Mouse (Mus musculus): Measurements from ENCODE around the gene Sytl4.

Gene Sytl4

DNA sequence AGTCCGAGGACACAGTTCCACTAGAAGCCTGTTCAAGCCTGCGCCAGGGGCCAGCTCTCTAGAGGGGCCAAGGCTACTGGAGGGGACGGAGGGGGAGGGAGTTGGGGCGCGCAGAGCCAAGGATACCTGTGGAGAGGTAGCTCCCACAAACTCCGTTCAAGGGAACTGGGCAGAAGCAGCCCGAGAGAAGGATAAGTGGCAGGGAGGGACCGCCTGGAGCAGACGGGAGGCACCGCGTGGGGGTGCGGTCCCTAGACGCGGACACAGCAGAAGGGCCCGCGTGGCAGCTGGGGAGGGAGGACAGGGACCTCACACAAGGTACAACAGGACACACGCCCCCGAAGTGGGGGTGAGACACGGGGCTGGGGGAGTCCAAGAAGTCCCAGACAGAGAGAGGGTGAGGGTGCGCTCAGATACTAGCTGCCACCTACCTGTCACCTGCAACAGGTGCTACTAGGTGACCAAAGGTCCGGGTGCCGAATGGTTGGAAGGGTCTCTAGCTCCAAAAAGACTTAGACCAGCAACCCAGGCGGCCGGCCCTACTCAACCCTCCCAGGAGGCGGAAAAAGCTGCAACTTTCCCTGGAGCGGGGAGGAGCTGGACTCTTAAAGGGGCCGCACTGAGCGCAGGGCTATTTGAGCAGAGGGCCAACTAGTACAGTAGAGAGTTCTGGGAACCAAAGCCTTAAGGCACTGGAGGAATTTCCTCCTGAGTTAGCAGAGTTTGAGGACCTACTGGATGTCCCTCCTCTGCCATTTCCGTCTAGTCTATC, at the start of gene Sytl4:
TSS of gene Sytl4 (minus strand) at position 582 of the 772 bp plus-strand sequence.
- ATAC-seq (ENCODE audit: insufficient number of reproducible peaks, low FRiP score, low TSS enrichment) = no peak

DNA sequence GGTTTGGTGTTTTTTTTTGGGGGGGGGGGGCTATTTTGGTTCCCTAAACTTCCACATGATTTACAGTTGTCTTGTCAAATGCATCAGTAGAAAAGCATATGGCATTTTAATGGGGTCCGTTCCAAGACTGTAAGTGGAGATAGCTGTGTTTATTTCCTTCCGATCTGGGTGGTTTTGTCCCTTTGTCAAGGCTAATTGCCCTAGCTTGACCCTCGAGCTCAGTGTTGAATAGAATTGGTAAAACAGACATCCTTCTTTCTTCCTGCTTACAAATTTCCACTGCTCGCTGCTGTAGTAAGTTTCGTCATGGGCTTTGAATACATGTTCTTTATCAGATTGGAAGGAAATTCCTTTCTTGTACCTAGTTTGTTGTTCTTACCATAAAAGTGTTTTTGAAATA, 39.1 kb upstream of the Sytl4 start:
- ATAC-seq (ENCODE audit: insufficient number of reproducible peaks, low FRiP score, low TSS enrichment) = no peak

DNA sequence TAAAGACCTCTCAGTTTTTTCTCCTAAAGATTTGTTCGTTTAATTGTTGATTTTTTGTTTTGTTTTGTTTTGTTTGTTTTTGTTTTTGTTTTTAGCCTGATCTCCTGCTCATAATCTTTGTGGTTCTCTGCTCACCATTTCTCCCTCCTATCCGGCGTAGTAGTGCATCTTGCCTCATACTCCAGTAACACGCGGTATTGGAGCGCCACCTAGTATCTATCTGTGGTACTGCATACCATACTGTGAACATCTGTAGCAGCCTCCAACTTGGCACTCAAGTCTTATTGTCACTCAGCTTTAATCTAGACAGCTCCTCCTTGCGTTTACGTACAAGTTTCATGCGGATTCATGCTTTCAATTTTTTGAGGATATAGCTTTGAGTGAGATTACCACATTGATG, 37.4 kb upstream of the Sytl4 start:
- peak; percentile 75; the same call in 1 of the 2 replicates for ATAC-seq (ENCODE audit: insufficient number of reproducible peaks, low FRiP score, low TSS enrichment)

DNA sequence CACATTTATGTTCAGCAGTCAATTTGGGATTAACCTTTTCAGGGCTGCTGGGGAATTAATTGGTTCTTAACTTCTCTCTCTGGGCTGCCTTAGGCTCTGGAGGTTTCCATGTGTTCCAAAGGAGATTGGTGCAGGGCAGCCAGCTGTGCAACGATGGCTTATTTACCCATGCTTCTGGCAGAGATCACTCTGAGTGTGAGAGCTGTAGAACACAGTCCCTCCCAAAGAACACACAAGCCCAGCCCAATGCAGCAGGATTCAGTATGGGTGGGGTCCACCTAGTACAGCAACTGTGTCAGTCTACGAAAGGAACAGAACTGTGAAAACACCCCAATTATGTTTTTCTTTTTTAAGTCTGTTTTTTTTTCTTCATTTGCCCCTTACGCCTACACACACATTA, 14.3 kb upstream of the Sytl4 start:
- ATAC-seq (ENCODE audit: insufficient number of reproducible peaks, low FRiP score, low TSS enrichment) = no peak

DNA sequence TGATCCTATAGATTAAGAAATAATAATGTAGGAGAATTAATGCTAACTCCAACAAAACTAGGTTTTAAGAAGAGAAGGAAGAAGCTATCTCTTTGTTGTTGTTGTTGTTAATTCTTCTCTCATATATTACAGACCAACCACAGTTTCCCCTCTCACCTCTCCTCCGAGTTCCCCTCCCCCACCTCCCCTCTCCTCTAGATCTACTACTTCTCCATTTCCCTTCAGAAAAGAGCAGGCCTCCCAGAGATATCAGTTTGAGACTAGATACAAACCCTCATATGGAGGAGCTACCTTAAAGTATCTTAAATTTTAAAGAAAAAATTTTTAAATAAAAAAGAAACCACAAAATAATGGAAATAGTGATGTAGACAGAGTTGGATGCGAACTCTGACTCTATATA, 17.0 kb downstream of the Sytl4 start:
- ATAC-seq (ENCODE audit: insufficient number of reproducible peaks, low FRiP score, low TSS enrichment) = no peak

DNA sequence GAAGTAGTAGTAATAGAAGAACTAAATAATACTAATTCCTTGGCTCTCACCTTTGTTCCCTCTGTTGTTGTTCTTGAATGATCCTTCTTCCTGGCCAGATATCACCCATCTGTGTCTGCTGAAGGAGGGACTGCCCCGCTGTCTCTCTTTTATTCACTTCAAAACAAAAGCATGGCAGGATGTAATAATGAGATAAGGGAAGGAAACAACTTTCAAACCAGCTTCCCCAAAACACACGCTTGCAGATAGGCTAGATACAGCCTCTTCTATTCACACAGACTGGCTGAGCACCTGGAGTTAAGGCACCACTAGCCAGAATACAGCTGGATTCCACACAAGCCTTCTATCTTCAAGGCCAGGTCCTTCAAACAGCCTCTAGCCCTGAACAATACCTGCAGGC, 21.0 kb downstream of the Sytl4 start:
- no peak for ATAC-seq (ENCODE audit: insufficient number of reproducible peaks, low FRiP score, low TSS enrichment)

DNA sequence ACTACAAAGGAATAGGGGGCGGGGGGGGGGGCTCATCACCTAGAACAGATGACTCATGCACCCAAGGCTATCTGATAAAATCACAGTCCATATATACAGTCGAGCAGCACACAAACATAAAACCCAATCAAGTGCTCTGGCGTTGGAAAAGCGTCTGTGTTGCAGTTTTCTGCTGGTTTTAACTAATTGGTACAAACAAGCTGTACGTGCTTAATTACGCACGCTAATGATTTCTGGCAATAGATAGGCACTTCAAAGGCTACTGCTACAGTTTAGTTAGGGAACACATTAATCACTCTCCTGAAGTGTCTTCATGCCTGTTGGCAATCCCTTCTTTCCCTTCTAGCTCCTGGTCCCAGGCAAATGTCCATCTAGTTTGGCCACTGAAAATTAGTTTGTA, 27.0 kb downstream of the Sytl4 start:
- ATAC-seq (ENCODE audit: insufficient number of reproducible peaks, low FRiP score, low TSS enrichment) = no peak

DNA sequence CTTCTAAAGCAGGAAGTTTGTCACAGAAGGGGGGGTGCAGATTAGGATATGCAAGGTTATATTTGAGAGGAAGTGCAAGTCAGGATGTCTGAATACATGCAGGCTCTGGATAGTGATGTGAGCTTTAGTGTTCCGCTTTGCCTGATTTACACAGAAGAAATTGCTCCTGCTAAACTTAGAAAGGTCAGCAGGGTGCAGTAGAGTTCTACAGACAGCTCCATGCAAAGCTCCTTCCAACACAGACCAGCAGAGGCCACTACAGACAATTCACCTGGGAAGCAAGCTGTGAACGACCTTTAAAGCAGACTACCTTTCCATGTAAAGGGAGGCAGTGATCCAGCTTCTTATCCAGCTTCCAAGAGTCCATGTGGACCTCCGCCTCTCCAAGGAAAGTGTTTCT, 34.2 kb downstream of the Sytl4 start:
- ATAC-seq (ENCODE audit: insufficient number of reproducible peaks, low FRiP score, low TSS enrichment) = peak; percentile 89

DNA sequence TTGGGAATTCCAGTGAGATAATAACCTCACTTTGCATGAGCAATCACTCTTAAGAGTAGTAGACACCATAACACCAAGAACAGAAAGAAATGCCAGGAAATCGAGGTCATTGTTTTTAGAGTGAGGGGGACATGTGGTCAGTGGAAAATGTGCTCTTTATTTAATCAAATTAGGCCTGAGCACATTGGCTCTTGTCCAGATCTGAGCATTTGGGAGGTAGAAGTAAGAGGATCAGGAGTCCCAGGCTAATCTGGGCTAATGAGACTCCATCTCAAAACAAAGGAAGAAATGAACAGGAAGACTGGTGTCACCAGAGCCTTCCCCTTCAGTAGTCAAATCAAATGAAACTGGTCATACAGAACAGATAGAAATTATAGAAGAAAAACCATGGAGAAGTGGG, 42.1 kb downstream of the Sytl4 start:
- no peak for ATAC-seq (ENCODE audit: insufficient number of reproducible peaks, low FRiP score, low TSS enrichment)

DNA sequence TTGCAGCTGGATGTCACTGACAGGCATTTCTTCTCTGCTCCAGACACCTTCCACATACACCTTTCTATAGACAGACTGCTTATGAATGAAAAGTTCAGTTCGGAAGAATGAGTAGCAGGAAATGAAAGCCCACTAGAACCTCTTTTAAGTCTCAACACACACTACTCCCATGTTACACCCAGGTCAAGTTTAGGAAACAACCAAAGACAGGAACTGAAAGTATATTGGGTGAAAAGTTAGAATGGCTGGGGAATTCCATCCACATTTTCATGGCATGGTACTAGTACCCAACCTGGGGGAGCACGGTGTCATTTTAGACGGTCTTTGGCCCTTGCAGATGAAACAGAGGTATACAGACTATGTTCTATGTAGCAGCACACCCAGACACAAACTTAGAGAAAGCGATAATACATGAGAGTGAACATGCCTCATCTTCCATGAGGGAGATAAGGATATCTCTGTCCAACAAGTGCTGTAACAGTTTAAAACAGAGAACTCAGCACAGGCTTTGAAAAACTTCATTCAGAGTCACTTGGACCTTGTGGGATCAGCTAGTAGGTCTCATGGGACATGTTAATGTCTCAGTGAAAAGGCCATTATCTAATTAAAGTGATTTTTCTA, 44.9 kb downstream of the Sytl4 start:
- no peak for ATAC-seq (ENCODE audit: insufficient number of reproducible peaks, low FRiP score, low TSS enrichment)

DNA sequence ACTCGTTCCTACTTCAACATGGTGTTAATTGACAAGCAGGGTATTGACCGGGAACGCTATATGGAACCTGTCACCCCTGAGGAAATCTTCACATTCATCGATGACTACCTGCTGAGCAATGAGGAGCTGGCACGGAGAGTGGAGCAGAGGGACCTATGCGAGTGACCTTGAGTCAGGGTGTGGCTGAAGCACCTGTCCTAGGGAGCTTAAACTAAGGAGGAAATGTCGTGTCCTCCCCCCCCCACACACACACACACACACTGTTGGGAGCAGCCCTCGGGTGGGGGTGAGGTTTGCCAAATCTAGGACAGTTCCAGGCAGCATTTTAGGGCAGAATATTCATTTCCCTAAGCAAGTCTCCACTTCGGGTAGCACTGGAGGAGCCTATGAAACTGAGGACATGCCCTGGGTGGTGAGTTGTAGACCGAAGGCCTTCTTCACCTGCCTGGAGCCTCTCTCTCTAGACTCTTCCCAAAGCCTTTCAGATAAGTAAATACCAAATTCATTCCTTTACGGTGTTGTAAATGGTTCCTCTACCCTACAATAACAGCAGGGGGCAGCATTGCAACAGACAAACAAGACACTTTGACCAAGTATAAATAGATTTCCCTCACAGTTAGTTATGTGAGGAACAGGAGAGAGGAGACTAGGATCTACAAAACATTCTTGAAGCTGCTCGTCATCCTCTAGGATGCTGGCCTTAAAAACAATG, 50.2 kb downstream of the Sytl4 start:
- ATAC-seq (ENCODE audit: insufficient number of reproducible peaks, low FRiP score, low TSS enrichment) = no peak

DNA sequence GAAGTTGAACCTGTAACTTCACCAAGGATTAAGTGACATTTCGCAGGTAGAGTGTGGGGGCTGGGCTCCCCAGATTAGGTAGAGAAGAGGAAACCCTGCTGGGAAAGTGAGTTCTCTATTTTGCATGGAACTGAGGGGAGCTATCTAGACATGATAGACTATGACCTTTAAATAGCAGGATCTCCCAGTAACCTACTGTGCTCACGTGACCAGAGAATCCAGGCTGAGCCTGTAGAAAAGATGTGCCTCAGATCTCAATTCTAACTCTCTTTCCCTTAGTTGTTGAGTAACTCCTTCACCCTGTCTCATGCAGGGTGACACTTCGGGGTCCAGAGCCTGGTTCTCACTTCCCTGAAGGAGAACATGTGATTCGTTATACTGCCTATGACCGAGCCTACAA, 54.9 kb downstream of the Sytl4 start:
- ATAC-seq (ENCODE audit: insufficient number of reproducible peaks, low FRiP score, low TSS enrichment) = no peak

DNA sequence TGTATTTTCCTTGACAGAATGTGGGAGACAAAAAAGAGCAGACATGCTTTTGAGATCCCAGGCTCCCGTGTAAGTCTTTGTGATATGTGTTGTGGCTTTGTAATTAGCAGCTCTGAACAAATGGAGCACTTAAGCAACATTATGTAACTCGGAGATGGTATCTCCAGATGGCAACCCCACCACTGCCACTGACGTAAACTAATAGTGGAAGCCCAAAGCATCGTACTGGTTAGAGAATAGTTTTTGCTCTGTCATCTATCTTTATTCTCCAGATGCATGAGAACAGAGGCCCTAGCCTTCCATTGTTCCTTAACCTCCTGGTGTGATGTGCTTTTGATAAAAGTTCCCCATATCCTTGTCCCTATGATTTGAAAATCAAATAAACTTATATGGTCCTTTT, 60.4 kb downstream of the Sytl4 start:
- ATAC-seq (ENCODE audit: insufficient number of reproducible peaks, low FRiP score, low TSS enrichment) = no peak

DNA sequence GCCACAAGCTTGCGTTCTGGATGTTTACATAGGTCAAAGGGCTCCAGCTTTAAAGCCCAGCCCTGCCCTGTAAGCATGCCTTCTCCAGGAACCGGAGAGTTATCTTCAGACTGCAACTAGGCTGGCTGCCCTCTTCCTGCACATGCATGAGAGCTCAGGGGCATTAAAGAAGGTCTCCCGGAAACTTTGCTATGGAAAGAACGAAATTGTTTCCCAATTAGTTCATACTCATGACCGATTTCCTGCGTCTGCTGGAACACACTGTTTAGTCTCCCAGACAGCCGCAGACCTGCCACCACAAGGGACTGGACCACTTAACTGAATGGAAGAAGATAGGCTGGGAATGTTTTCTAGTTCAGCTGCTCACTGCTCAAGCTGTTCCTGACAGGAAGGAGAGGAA, 67.4 kb downstream of the Sytl4 start:
- no peak for ATAC-seq (ENCODE audit: insufficient number of reproducible peaks, low FRiP score, low TSS enrichment)

DNA sequence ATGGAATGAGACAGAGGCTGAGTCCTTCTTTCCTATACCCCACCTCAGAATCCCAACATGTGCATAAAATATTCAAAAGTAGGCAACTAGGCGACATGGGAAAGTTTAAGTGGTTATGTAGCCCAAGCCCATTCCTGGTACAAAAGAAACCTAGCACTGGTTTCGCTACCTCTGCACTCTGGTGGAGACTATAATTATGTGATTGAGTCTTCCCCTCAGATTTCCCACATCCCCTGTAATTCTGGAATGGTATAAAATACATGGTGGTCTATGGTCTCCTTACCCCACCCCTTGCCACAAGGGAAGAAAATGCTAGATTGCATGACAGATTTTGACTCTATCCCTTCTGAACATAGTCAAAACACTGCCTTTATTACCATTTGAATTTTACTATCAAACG, 68.6 kb downstream of the Sytl4 start:
- no peak for ATAC-seq (ENCODE audit: insufficient number of reproducible peaks, low FRiP score, low TSS enrichment)

DNA sequence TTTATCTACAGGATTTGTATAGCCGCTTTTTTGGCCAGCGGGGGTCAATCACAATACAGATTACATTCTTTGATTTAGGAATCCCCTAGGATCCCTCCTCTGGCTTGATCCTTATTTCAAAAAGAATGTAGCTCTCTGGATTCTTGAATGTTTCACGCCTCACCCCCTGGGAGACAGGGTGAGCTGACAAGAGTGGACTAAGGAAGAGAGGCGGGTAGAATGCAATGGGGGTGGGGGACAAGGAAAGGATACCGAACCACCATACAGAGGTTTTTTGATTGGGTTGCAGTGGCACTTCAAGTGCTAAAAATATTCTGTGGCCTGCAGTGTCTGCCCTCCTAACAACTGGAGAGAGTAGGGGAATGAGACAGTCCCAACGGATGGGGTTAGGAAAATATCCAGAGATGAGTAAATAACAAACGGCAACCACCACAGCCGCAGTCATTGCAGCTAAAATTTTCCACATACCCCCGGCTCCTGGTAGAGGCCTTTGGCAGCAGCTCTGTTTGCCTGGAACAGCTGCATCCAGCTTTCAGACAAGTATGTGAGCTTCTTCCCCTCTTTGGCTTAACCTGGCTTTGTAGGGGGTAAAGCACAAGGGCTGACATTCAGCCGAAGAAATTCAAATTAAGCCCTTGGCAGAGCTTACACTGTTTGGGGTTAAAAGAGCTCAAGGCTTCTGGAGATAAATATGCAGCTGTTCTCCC, 70.1 kb downstream of the Sytl4 start:
- ATAC-seq (ENCODE audit: insufficient number of reproducible peaks, low FRiP score, low TSS enrichment) = no peak

DNA sequence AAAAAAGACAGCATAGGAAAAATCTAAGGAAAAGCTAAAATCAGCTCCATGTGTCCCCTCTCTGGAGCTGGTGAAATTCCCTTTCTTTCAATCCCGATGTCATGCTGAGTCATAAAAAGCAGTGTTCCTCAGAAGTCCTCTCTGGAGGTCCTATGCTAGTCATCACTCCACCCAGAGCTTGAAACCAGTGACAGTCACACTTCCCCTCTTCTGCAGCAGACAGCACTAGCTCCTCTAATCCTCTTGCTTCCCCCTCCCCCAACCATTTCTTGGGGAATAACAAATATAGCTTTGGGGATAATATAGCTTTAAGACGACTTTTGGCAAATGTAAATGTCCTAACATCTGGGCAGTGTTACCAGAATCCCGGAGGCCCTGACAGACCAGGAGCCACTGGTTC, 73.4 kb downstream of the Sytl4 start, which contains the start of gene Srpx2:
TSS of gene Srpx2 (plus strand) at position 166 of the 400 bp plus-strand sequence.
- ATAC-seq (ENCODE audit: insufficient number of reproducible peaks, low FRiP score, low TSS enrichment) = no peak

DNA sequence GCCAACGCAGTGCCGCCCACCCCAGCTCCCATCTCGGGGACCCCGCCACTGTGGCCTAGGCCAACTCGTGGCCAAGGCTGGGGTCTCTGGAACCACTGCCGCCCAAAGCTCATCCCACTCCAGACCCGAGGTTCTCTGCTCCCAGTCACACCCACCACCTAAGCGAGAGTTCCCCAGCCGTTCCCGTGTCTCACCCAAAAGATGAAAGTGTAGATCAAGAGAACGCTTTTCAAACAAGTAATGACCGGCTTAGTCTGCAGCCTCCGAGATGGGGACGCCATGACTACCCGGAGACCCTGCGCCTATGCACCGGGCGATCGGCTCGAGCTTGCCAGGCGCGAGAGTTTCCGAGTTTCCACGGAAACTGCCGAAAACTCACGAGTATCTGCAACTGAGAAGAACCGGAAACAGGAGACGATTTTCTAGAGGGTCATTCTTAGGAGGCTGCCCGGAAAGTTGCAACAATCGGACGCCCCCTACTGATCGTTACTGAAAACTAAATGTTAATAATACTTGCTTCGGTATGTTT, 83.5 kb downstream of the Sytl4 start, which contains the start of gene Tspan6:
TSS of gene Tspan6 (minus strand) at position 416 of the 529 bp plus-strand sequence.
- ATAC-seq (ENCODE audit: insufficient number of reproducible peaks, low FRiP score, low TSS enrichment) = peak; percentile 79

DNA sequence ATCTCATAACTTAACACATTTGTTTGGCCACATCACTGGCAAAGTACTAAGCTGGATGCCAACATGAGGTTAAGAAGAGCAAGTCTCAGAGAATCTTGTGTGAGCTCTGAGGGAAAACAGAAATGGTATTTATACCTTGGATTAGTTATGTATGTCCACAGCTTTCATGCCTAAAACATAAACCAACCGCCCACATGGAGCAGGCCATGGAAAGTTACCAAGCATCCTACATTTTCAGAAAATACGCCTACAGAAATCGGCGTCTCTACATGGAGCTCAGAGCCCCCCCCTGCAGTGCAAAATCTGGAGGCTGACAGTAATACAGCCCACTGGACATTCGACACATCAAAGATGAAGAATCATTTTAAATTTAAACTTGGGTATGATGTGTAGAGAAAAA, 93.5 kb downstream of the Sytl4 start:
- ATAC-seq (ENCODE audit: insufficient number of reproducible peaks, low FRiP score, low TSS enrichment) = no peak

DNA sequence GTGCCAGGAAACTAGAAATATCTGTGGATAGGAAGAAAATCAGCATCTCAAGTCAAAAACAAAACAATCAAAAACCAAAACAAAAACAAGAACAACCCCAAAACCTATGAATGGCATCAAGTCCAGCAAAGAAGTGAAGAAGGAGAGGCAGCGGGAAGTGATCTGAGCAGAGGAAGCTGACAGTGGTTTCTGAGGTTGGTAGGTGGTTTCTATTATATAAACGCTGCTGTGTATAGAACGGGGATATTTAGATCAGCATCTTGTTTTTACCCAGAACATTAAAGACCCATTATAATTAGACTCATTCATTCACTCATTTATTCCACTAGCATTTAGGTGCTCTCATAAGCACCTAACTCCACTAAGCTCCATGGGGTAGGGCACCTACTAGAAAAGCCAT, 94.3 kb downstream of the Sytl4 start:
- no peak for ATAC-seq (ENCODE audit: insufficient number of reproducible peaks, low FRiP score, low TSS enrichment)
